Comparison of ENCODE assay signal across 16 mouse cellular contexts in genomic region chr11:61708928-61709327, GRCm38 (mm10). TPM values are rescaled to one million over a fixed set of nuclear protein-coding genes. Genes with fewer than 3 reads are reported as not detected.
DNase-seq lines count a peak whose midpoint lies in the region; ATAC-seq and TF ChIP-seq lines count a peak whose summit lies in the region.
"Had no signal": no experiment of that assay in that cellular context is flagged by ENCODE, and none has a peak within 500 bp of the region (broad histone marks: within the 10 kb centered on the region; RNA-seq: fewer than 3 reads in every experiment).

No protein-coding gene starts in this region.

- H3K27me3 ChIP-seq in spleen, adult 2 months (ENCODE audit: control insufficient read depth, insufficient read depth, low read length) = no peaks in the 10 kb centered on the region
- H3K27me3 ChIP-seq in embryonic facial prominence, embryonic 13.5 days = no peaks in the 10 kb centered on the region
- H3K27me3 ChIP-seq in stomach, postnatal 0 days (ENCODE audit: control insufficient read depth, insufficient read depth, low read length) = no peaks in the 10 kb centered on the region
- peaks cover 23% of the 10 kb centered on the region; the same call in 1 of the 2 replicates for H3K27me3 ChIP-seq in heart, embryonic 10.5 days (ENCODE audit: insufficient read depth, poor library complexity, severe bottlenecking)
- H3K27me3 ChIP-seq: forebrain, embryonic 15.5 days; heart, embryonic 15.5 days had no signal

- peak; percentile 28; the same call in 1 of the 2 replicates for TF ChIP-seq CTCF in spleen, adult 2 months (IDR thresholded peaks at IDR 0.05; ENCODE audit: extremely low read depth, insufficient read depth, insufficient read length, insufficient replicate concordance)
- peak; percentile 27; the same call in 1 of the 2 replicates for TF ChIP-seq CTCF in stomach, postnatal 0 days (IDR thresholded peaks at IDR 0.05; ENCODE audit: low read depth)

- WGBS in spleen, adult 2 months = 28% methylated on average over 3 of the region's 3 CpGs
- WGBS in embryonic facial prominence, embryonic 13.5 days = 39% methylated on average over 3 of the region's 3 CpGs
- WGBS in stomach, postnatal 0 days = 55% methylated on average over 3 of the region's 3 CpGs
- WGBS in heart, embryonic 10.5 days = 52% methylated on average over 3 of the region's 3 CpGs

- H3K4me2 ChIP-seq in embryonic facial prominence, embryonic 13.5 days = no peak overlapping the region
- H3K4me2 ChIP-seq in stomach, postnatal 0 days (replicated peaks; ENCODE audit: low read depth) = no peak overlapping the region
- H3K4me2 ChIP-seq: forebrain, embryonic 15.5 days; heart, embryonic 15.5 days; hindbrain, embryonic 14.5 days had no signal

- TF ChIP-seq EP300 in stomach, postnatal 0 days (optimal IDR thresholded peaks at IDR 0.05) = no peak

- no peak overlapping the region for H3K4me3 ChIP-seq in spleen, adult 2 months (ENCODE audit: extremely low read depth, insufficient read depth, insufficient read length)
- no peak overlapping the region for H3K4me3 ChIP-seq in embryonic facial prominence, embryonic 13.5 days
- no peak overlapping the region for H3K4me3 ChIP-seq in stomach, postnatal 0 days (ENCODE audit: low read depth, low read length)
- no peak overlapping the region for H3K4me3 ChIP-seq in heart, embryonic 10.5 days
- H3K4me3 ChIP-seq: forebrain, embryonic 15.5 days; heart, embryonic 15.5 days had no signal

- no peak for ATAC-seq in embryonic facial prominence, embryonic 13.5 days (ENCODE audit: insufficient number of reproducible peaks, insufficient read depth, low FRiP score, low TSS enrichment, low read depth)
- 0 out of 2 replicates have a peak, but pooled peaks have one; percentile 12 for ATAC-seq in stomach, postnatal 0 days (ENCODE audit: low FRiP score, low TSS enrichment)
- no peak for ATAC-seq in inflammation-experienced regulatory T-cells, adult 6 months
- ATAC-seq: forebrain, embryonic 15.5 days had no signal

- no peaks in the 10 kb centered on the region; the same call in 1 of the 2 replicates for H3K4me1 ChIP-seq in spleen, adult 2 months (ENCODE audit: control insufficient read depth, insufficient read depth, insufficient read length)
- H3K4me1 ChIP-seq in embryonic facial prominence, embryonic 13.5 days = no peaks in the 10 kb centered on the region
- H3K4me1 ChIP-seq in stomach, postnatal 0 days (replicated peaks; ENCODE audit: control insufficient read depth, insufficient read depth) = no peaks in the 10 kb centered on the region
- peaks cover 27% of the 10 kb centered on the region for H3K4me1 ChIP-seq in heart, embryonic 10.5 days
- H3K4me1 ChIP-seq: forebrain, embryonic 15.5 days; heart, embryonic 15.5 days had no signal

- 0 out of 2 replicates have a peak overlapping the region, but pooled peaks have one; percentile 4 for H3K9ac ChIP-seq in embryonic facial prominence, embryonic 13.5 days
- no peak overlapping the region for H3K9ac ChIP-seq in stomach, postnatal 0 days (ENCODE audit: low read length)
- H3K9ac ChIP-seq: forebrain, embryonic 15.5 days; heart, embryonic 15.5 days; hindbrain, embryonic 14.5 days had no signal

- peak; percentile 55 for DNase-seq in kidney, adult 11 months
- DNase-seq in kidney, postnatal 10 days = no peak
- no peak for DNase-seq in spleen, adult 2 months (ENCODE audit: low read depth in 1 of 2, low spot score in 2 of 2)
- no peak for DNase-seq in spleen, postnatal 36 days (ENCODE audit: low spot score in 2 of 2)
- DNase-seq in stomach, postnatal 0 days (ENCODE audit: low spot score) = no peak
- no peak for DNase-seq in heart, embryonic 10.5 days (ENCODE audit: low spot score)
- DNase-seq: adrenal gland, postnatal 10 days; cerebellum, postnatal 36 days; lung, adult 2 months; right cerebral cortex, postnatal 25 days had no signal

- H3K27ac ChIP-seq in spleen, adult 2 months (ENCODE audit: insufficient read depth, low read length) = no peak overlapping the region
- no peak overlapping the region for H3K27ac ChIP-seq in embryonic facial prominence, embryonic 13.5 days
- no peak overlapping the region for H3K27ac ChIP-seq in stomach, postnatal 0 days (replicated peaks)
- no peak overlapping the region; the same call in 1 of the 2 replicates for H3K27ac ChIP-seq in heart, embryonic 10.5 days
- H3K27ac ChIP-seq: forebrain, embryonic 15.5 days; heart, embryonic 15.5 days; hindbrain, embryonic 14.5 days had no signal

- H3K9me3 ChIP-seq in embryonic facial prominence, embryonic 13.5 days = no peaks in the 10 kb centered on the region
- no peaks in the 10 kb centered on the region for H3K9me3 ChIP-seq in stomach, postnatal 0 days (ENCODE audit: control insufficient read depth, low read length)
- no peaks in the 10 kb centered on the region for H3K9me3 ChIP-seq in heart, embryonic 10.5 days
- H3K9me3 ChIP-seq: forebrain, embryonic 15.5 days; heart, embryonic 15.5 days had no signal

- TF ChIP-seq POLR2A in spleen, adult 2 months (IDR thresholded peaks at IDR 0.05; ENCODE audit: low read depth, low read length) = no peak

- H3K36me3 ChIP-seq in spleen, adult 2 months (ENCODE audit: control insufficient read depth, insufficient read depth, low read length) = no peaks in the 10 kb centered on the region
- no peaks in the 10 kb centered on the region for H3K36me3 ChIP-seq in embryonic facial prominence, embryonic 13.5 days
- no peaks in the 10 kb centered on the region for H3K36me3 ChIP-seq in stomach, postnatal 0 days (ENCODE audit: control insufficient read depth, insufficient read depth, low read length)
- peaks cover 8% of the 10 kb centered on the region for H3K36me3 ChIP-seq in heart, embryonic 10.5 days
- H3K36me3 ChIP-seq: forebrain, embryonic 15.5 days; heart, embryonic 15.5 days had no signal

RNA-seq across cellular contexts. Expression of gene Slc5a10, which starts 11.7 kb away (rescaled TPM):
- 0.06 TPM in 1 of 2 replicates, not detected in the other for polyA plus RNA-seq in spleen, adult 2 months (2012; rRNA removed)
- not detected in 2 replicates for polyA plus RNA-seq in embryonic facial prominence, embryonic 13.5 days (2015; fragmentation: Nextera tagmentation; extraction: Ambion mirVana)
- 0.07 TPM in 1 of 2 replicates, not detected in the other for polyA plus RNA-seq in stomach, postnatal 0 days (2015; fragmentation: Nextera tagmentation; extraction: Ambion mirVana)
- polyA plus RNA-seq in heart, embryonic 10.5 days (2016; fragmentation: Nextera tagmentation; extraction: Ambion mirVana) = 0.07 TPM in 1 of 2 replicates, not detected in the other
- under 1 TPM in 1 of 3 experiments, not detected in 2; 0.38 TPM for polyA plus RNA-seq in inflammation-experienced regulatory T-cells, adult 6 months (2017; shearing (Covaris generic))
- polyA plus RNA-seq: C2C12; forebrain, embryonic 15.5 days; heart, embryonic 15.5 days; hindbrain, embryonic 14.5 days; lung, adult 2 months had no signal

RNA-seq across cellular contexts. Expression of gene Fam83g, which starts 25.0 kb away (rescaled TPM):
- polyA plus RNA-seq in spleen, adult 2 months (2012; rRNA removed) = 1.3 and 2.0 TPM in 2 replicates
- polyA plus RNA-seq in embryonic facial prominence, embryonic 13.5 days (2015; fragmentation: Nextera tagmentation; extraction: Ambion mirVana) = 2.8 and 3.9 TPM in 2 replicates
- polyA plus RNA-seq in stomach, postnatal 0 days (2015; fragmentation: Nextera tagmentation; extraction: Ambion mirVana) = 4.5 and 4.9 TPM in 2 replicates
- 3.2 and 3.3 TPM in 2 replicates for polyA plus RNA-seq in heart, embryonic 10.5 days (2016; fragmentation: Nextera tagmentation; extraction: Ambion mirVana)
- under 1 TPM; 0.19 to 0.57 (median 0.19) TPM for polyA plus RNA-seq in inflammation-experienced regulatory T-cells, adult 6 months (2017; shearing (Covaris generic))
- polyA plus RNA-seq: C2C12 had no signal

RNA-seq across cellular contexts. Expression of gene Prpsap2, which starts 53.0 kb away (rescaled TPM):
- 13.3 and 14.7 TPM in 2 replicates for polyA plus RNA-seq in spleen, adult 2 months (2012; rRNA removed)
- polyA plus RNA-seq in embryonic facial prominence, embryonic 13.5 days (2015; fragmentation: Nextera tagmentation; extraction: Ambion mirVana) = 35.0 and 38.1 TPM in 2 replicates
- polyA plus RNA-seq in stomach, postnatal 0 days (2015; fragmentation: Nextera tagmentation; extraction: Ambion mirVana) = 17.4 and 17.8 TPM in 2 replicates
- polyA plus RNA-seq in heart, embryonic 10.5 days (2016; fragmentation: Nextera tagmentation; extraction: Ambion mirVana) = 19.8 and 24.8 TPM in 2 replicates
- polyA plus RNA-seq in inflammation-experienced regulatory T-cells, adult 6 months (2017; shearing (Covaris generic)) = 10 to 100 TPM; 25.4 to 34.4 (median 31.2) TPM

RNA-seq across cellular contexts. Expression of gene Grap, which starts 55.9 kb away (rescaled TPM):
- polyA plus RNA-seq in spleen, adult 2 months (2012; rRNA removed) = 85.6 and 97.1 TPM in 2 replicates
- 8.3 and 10.1 TPM in 2 replicates for polyA plus RNA-seq in embryonic facial prominence, embryonic 13.5 days (2015; fragmentation: Nextera tagmentation; extraction: Ambion mirVana)
- polyA plus RNA-seq in stomach, postnatal 0 days (2015; fragmentation: Nextera tagmentation; extraction: Ambion mirVana) = 4.6 and 4.9 TPM in 2 replicates
- 10.2 and 11.8 TPM in 2 replicates for polyA plus RNA-seq in heart, embryonic 10.5 days (2016; fragmentation: Nextera tagmentation; extraction: Ambion mirVana)
- polyA plus RNA-seq in inflammation-experienced regulatory T-cells, adult 6 months (2017; shearing (Covaris generic)) = 100 to 1,000 TPM; 180 to 210 (median 192) TPM
